Mouse (Mus musculus): ENCODE data around the gene Lrrfip1. TPM values are rescaled to one million over a fixed set of nuclear protein-coding genes. Genes with fewer than 3 reads are reported as not detected.

Lrrfip1 gene
- polyA plus RNA-seq, 1 experiment from 2014 or later, result 26.5 TPM

- WGBS, result 80% methylated on average over 4 of the region's 4 CpGs
- Histone ChIP-seq H3K27ac (ENCODE audit: low read depth, low read length) (no peak overlapping the region), H3K4me2 (no peak overlapping the region), H3K4me3 (ENCODE audit: low read depth, low read length) (no peak overlapping the region), H3K4me1 (replicated peaks; ENCODE audit: control insufficient read depth, insufficient read depth, low read length) (peaks cover 5% of the 10 kb centered on the region; the same call in 1 of the 2 replicates), H3K9ac (ENCODE audit: low read depth, low read length) (no peak overlapping the region), H3K36me3 (ENCODE audit: control insufficient read depth, insufficient read depth, low read length) (no peaks in the 10 kb centered on the region), H3K27me3 (replicated peaks; ENCODE audit: control insufficient read depth, insufficient read depth, low read length) (peaks cover 16% of the 10 kb centered on the region), H3K9me3 (ENCODE audit: control insufficient read depth, low read length) (no peaks in the 10 kb centered on the region)
- no peak for ATAC-seq (replicated peaks; ENCODE audit: low FRiP score)
- no peak for DNase-seq (ENCODE audit: low spot score)
These were observed 178.3 kb downstream of the Lrrfip1 start for GRCm38 (mm10) chr1:91176871-91177270.

Other genes with a start within 250 kb of the Lrrfip1 start
- 13.1 and 13.7 TPM in 2 replicates for gene Col6a3, start 154.8 kb upstream of the Lrrfip1 start, polyA plus RNA-seq (2014; fragmentation: Nextera tagmentation; extraction: Ambion mirVana)
- 0.10 TPM in 1 of 2 replicates, not detected in the other for gene Mlph, start 83.7 kb upstream of the Lrrfip1 start, polyA plus RNA-seq (2014; fragmentation: Nextera tagmentation; extraction: Ambion mirVana)
- not detected in 2 replicates for gene Prlh, start 45.6 kb upstream of the Lrrfip1 start, polyA plus RNA-seq (2014; fragmentation: Nextera tagmentation; extraction: Ambion mirVana)
- 3.6 and 5.0 TPM in 2 replicates for gene Rab17, start 29.1 kb upstream of the Lrrfip1 start, polyA plus RNA-seq (2014; fragmentation: Nextera tagmentation; extraction: Ambion mirVana)
- 2.4 TPM in 2 replicates for gene Rbm44, start 146.4 kb downstream of the Lrrfip1 start, polyA plus RNA-seq (2014; fragmentation: Nextera tagmentation; extraction: Ambion mirVana)
- 3.5 and 4.0 TPM in 2 replicates for gene Ramp1, start 181.1 kb downstream of the Lrrfip1 start, polyA plus RNA-seq (2014; fragmentation: Nextera tagmentation; extraction: Ambion mirVana)